Mouse (Mus musculus) left cerebral cortex, postnatal 36 days (tissue): Measurements from ENCODE around the gene Slc12a9. TPM values are rescaled to one million over a fixed set of nuclear protein-coding genes. Genes with fewer than 3 reads are reported as not detected.
"Not testable (repeated sequence)": the region's sequence is repeated elsewhere in the genome, so short reads cannot be mapped to it uniquely, and the experiment has no call there.

ENCODE experiments used
- DNase-seq, 2 experiments: peaks; one replicate each; pipeline ENCODE4 v3.0.0; 2021 to 2022; ENCODE audit warnings: low spot score in 2 of 2, mixed read lengths in 1 of 2
- intact Hi-C: fragments of 180-260 bp; cut with DNase I; formaldehyde crosslinking; loops from one replicate; pipeline ENCODE4 v1.15.1; 2025
- total RNA-seq, 2 experiments: library from RNA; stranded (reverse); gene quantifications; 2 replicates each; pipeline ENCODE4 v1.2.3; 2021

The Slc12a9 gene
- total RNA-seq, 2 experiments from 2014 or later, result 21.1 to 25.2 TPM

DNA sequence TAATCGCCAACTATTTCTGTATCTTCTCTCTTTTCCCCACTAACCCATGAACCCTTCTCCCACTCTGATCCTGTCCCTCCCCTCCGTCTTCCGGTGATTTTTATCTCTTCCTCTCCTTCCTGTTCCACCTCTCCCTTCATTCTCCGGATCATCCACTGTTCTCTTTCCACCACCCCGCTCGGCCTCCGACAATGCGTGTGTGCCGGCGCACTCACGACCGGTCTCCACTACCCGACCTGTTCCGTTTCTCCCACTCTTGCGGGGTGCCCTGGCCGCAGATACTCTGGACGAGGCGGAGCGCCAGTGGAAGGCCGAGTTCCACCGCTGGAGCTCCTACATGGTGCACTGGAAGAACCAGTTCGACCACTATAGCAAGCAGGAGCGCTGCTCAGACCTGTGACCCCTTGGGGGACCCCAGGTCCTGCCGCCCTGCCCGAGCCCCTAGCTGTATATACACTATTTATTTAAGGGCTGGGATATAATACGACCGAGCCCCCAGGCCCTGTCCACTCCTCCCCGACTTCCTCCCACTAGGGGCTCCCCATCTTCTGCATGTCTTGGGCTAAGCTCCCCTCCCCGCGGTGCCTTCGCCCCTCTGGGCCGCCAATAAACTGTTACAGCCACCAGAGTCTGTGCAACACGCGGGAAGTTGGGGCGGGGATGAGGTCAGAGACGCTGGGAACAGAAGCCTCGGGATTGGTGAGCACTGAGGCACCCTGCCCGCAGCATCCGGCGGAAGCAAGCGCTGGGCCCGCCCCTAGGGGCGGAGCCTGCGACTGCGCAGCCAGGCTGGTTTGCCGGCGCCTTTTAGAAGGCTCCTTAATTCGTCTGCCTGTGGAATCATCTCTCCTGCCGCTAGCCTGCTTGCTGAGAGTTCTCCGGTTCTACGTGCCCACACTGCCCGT lies 39.3 kb downstream of the Slc12a9 start, which contains the start of gene Ufsp1:
TSS of gene Ufsp1 (plus strand) at position 791 of the 905 bp plus-strand sequence.
- intact Hi-C loops, result loop anchor here (5.0 kb wide), 1 partner anchor 262 kb away; no protein-coding TSS in a partner anchor
- DNase-seq, result peak; percentile 94

DNA sequence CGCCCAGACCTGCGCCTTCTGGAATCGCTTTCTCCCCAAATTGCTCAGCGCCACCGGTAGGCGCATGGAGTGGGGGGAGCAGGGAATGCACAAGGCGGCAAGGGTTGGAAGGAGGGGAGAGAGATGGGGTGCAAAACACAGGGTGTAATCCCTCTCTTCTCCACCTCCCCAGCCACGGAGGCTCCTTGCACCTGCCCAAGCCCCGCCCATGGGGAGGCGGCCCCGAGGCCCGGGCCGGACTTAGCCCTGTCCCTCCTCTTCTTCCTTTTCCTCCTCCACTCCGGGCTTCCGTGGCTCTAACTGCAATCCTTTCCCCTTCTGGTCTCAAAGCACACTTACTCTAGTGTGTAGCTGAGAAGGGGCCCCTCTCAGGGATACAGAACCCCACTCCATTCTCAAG lies 40.1 kb downstream of the Slc12a9 start:
- intact Hi-C loops, result loop anchor here (5.0 kb wide), 1 partner anchor 261 kb away; no protein-coding TSS in a partner anchor
- DNase-seq, result peak; percentile 75 to 83

DNA sequence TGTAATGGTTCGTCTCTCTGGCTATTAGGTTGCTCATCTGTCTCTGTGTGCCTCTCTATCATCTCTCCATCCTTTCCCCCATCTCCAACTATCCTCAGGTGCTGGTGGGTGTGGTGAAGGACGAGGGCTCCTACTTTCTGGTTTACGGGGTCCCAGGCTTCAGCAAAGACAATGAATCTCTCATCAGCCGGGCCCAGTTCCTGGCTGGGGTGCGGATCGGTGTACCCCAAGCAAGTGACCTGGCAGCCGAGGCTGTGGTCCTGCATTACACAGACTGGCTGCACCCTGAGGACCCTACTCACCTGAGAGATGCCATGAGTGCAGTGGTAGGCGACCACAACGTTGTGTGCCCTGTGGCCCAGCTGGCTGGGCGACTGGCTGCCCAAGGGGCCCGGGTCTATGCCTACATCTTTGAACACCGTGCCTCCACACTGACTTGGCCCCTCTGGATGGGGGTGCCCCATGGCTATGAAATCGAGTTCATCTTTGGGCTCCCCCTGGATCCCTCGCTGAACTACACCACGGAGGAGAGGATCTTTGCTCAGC lies 41.9 kb downstream of the Slc12a9 start:
- intact Hi-C loops, result loop anchor here (5.0 kb wide), 1 partner anchor 259 kb away; no protein-coding TSS in a partner anchor
- DNase-seq, result no peak

DNA sequence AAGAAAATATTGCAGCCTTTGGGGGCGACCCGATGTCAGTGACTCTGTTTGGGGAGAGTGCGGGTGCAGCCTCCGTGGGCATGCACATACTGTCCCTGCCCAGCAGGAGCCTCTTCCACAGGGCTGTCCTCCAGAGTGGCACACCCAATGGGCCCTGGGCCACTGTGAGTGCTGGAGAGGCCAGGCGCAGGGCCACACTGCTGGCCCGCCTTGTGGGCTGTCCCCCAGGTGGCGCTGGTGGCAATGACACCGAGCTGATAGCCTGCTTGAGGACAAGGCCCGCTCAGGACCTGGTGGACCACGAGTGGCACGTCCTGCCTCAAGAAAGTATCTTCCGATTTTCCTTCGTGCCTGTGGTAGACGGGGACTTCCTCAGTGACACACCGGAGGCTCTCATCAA lies 42.7 kb downstream of the Slc12a9 start:
- intact Hi-C loops, result loop anchor here (5.0 kb wide), 1 partner anchor 258 kb away; no protein-coding TSS in a partner anchor
- peak in 1 of 2 experiments; percentile 28 for DNase-seq

DNA sequence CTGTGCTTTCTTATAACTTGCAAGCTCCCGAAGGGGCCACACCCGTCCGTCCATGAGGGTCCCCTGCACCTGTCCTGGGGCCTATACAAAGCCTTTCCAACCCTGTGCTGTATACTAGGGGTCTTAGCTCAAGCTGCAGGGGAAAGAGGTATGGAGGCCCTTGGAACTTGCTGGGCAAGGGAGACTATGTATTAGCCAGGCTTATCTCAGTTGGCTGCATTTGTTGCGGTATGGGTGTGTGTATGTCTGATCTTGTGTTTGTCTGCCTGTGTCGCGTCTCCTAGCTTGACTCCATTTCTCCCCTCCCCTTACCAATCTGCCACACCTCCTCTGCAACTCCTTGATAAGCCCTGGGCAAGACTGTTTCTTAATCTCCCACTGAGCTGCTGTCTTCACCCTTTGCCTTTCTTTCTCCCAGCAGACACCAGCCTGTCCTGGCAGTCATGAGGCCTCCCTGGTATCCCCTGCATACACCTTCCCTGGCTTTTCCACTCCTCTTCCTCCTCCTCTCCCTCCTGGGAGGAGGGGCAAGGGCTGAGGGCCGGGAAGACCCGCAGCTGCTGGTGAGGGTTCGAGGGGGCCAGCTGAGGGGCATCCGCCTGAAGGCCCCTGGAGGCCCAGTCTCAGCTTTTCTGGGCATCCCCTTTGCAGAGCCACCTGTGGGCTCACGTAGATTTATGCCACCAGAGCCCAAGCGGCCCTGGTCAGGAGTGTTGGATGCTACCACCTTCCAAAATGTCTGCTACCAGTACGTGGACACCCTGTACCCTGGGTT lies 43.6 kb downstream of the Slc12a9 start:
- intact Hi-C loops, result loop anchor here (2.0 to 5.0 kb wide), 2 partner anchors 17 to 257 kb away; partner anchors contain the start of gene Srrt

DNA sequence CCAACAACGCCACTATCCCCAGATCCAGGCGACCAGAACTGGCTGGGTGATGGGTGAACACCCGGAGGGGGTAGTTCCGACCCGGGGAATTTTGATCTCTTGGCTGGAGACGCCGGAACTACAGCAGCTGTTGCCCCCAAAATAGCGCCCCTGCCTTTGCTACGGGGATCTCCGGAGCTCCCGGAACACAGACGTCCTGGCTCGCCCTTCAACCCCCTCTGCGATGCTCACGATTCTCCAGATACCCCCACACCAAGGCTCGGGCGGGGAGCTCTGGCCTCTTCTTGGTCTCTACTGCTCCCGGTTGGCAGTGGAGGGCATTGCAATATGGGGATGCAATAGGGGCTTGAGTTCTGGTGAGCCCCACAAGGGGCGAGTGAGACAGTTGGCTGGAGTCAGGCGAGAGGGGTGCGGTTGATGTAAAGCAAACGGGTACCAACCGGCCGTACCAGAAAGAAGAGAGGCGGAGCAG lies 44.4 kb downstream of the Slc12a9 start:
- DNase-seq, result peak; percentile 63 to 78
- intact Hi-C loops, result loop anchor here (2.0 kb wide), 1 partner anchor 18 kb away; the partner anchor contains the start of gene Srrt

More for the DNA sequence above, 43.6 kb downstream of the Slc12a9 start:
- DNase-seq, result no peak

- intact Hi-C loops, result loop anchor here (2.0 kb wide), 2 partner anchors 19 to 165 kb away; partner anchors contain the start of gene Srrt
- DNase-seq, result peak; percentile 65 to 78
Observed at GRCm38 (mm10) chr5:137287953-137288743, 45.2 kb downstream of the Slc12a9 start.

DNA sequence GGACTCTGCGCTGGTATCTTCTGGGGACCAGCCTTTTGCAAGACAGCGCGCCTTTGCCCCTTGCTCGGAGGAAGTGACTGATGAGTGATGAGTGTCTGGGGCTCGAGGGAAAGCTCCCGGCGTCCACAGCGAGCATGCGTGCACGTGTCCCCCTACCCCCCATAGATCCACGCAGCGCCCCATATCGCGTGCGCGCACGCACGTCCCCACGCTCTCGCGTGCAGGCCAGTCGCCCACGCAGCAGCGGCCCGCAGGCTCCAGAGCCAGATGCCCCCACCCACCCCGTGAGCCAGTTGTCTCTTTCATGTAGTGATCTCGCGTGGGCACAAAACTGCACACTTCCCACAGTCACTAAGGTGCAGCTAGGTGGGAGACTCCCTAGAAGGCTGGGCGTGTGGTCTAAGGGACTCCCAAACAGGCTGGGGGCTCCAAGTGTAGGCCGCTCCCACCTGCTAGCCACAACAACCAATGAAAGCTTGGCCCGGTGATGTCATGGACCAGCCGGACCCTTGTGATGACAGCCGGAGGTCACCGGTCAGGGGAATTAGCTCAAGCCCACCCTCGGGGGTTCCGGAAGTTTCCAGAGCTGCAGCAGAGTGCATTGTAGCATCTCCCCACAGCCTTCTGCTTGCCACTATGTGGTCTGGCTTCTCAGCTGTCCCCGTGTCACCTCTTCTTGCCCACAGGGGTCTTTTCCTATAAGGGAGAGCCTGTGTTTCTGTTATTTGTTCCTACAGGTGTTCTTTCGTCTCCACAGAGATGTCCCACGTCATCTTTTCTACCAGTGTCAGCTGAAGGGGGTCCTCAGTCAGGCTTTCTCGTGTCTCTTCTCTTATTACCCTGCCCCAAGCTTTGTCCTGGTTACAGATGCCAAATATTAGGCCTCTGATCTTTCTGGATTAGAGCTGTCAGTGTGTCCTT lies 46.1 kb downstream of the Slc12a9 start, which contains the start of gene Ache:
TSS of gene Ache (plus strand) at position 488 of the 921 bp plus-strand sequence.
- DNase-seq, result peak; percentile 80 to 83
- intact Hi-C loops, result loop anchor here (2.0 kb wide), 1 partner anchor 164 kb away; no protein-coding TSS in a partner anchor

DNA sequence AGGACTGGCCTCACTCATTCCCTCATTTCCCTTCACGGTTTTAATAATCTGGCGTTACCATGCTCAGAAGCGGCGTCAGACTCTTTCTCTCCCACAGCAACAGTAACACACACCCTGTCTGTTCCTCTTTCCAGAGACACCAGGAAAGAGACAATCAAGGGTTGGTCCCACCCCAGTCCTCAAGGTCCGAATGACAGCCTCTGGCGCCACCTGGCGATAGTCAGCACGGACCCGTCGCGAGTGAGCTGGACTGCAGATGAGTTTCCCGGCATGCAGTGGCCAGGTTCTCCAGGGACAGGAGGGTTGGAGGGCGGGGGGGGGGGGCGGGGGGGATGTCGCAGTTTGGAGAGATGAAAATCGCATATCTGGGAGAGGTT lies 46.8 kb downstream of the Slc12a9 start:
- peak; percentile 87 to 90 for DNase-seq
- intact Hi-C loops, result loop anchor here (1.0 to 2.0 kb wide), 2 partner anchors 155 to 164 kb away; no protein-coding TSS in a partner anchor

DNA sequence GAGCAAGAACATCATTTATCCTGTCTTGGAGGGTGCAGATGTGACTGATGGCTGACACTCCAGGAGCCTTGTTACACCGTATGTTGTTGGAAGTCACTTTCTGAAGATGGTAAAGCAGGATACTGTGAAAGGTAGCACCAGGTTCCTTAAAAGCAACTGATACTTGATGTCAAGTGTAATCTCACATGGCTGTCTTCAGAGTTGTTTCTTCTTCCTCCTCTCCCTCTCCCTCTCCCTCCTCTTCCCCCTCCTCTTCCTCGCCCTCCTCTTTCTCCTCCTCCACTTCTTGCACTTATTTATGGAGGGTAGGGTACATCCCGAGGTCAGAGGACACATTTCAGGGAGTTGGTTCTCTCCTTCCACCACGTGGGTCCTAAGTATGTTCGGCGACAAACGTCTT lies 47.4 kb downstream of the Slc12a9 start:
- intact Hi-C loops, result loop anchor here (1.0 to 2.0 kb wide), 2 partner anchors 155 to 163 kb away; no protein-coding TSS in a partner anchor
- DNase-seq, result no peak

DNA sequence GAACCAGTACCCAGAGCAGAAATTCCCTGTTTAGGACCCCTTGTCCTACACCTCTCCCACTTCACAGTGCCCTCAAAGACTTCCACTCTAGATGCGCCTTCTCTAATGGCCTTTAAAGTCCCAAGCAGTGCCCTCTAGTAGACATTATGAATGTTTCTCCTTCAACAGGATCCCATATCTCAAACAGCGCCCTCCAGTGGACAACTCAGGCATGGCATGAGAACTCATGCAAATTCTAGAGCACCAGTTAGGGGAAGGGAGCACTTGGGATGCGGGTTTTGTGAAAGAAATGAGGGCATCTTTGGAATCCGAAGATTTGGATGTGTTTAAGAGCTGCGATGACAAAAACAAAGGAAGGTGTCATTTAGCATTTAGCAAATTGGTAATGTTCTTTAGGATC lies 48.4 kb downstream of the Slc12a9 start:
- no peak for DNase-seq
- intact Hi-C loops, result no loop called here

DNA sequence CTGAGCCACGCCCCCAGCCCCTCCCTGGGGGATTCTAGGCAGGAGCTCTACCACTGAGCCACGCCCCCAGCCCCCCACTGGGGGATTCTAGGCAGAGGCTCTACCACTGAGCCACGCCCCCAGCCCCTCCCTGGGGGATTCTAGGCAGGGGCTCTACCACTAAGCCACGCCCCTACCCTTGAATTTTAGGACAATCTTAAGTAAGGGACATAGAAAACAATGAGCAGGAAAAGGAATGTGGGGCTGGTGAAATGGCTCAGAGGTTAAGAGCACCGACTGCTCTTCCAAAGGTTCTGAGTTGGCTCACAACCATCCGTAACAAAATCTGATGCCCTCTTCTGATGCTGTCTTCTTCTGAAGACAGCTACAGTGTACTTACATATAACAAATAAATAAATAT lies 49.0 kb downstream of the Slc12a9 start:
- intact Hi-C loops, result not testable (repeated sequence)

GRCm38 (mm10) chr5:137277360-137278342 lies 55.7 kb downstream of the Slc12a9 start:
- intact Hi-C loops, result no loop called here
- no peak for DNase-seq

More for the DNA sequence above, 49.0 kb downstream of the Slc12a9 start:
- not testable (repeated sequence) for DNase-seq

GRCm38 (mm10) chr5:137268131-137268910 lies 65.1 kb downstream of the Slc12a9 start:
- intact Hi-C loops, result no loop called here

DNA sequence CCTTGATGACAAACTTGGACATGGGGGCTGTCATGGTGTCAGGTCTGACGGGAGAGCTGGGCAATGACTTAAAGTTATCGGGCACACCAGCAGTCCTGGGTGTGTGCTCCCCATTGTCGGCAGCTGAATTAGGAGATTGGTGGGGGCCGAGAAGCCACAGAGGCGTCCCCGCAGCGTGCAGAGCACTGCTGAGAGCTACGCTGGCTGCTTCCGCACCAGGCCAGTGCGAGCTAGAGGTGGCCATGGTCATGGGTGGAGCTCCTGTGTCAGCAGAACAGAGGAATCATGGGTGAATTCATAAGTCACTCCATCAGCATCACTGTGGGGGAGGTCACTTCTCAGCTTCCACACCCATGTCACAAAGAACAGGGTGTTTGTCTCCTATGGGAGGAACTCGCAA lies 68.6 kb downstream of the Slc12a9 start:
- no peak for DNase-seq
- intact Hi-C loops, result no loop called here

More at GRCm38 (mm10) chr5:137268131-137268910, 65.1 kb downstream of the Slc12a9 start:
- no peak for DNase-seq
